8 mouse cellular contexts compared by ENCODE assay signal in genomic region chr15:101315378-101315777, GRCm38 (mm10). TPM values are rescaled to one million over a fixed set of nuclear protein-coding genes. Genes with fewer than 3 reads are reported as not detected.
DNase-seq lines count a peak whose midpoint lies in the region; ATAC-seq and TF ChIP-seq lines count a peak whose summit lies in the region.
"Had no signal": no experiment of that assay in that cellular context is flagged by ENCODE, and none has a peak within 500 bp of the region (broad histone marks: within the 10 kb centered on the region; RNA-seq: fewer than 3 reads in every experiment).

No protein-coding gene starts in this region.

- H3K4me1 ChIP-seq in intestine, embryonic 15.5 days (replicated peaks): peaks cover 7% of the 10 kb centered on the region; the same call in 1 of the 2 replicates
- no peaks in the 10 kb centered on the region for H3K4me1 ChIP-seq in intestine, postnatal 0 days (replicated peaks; ENCODE audit: control insufficient read depth, insufficient read depth, low read length)
- peaks cover 9% of the 10 kb centered on the region for H3K4me1 ChIP-seq in forebrain, embryonic 12.5 days
- H3K4me1 ChIP-seq in limb, embryonic 15.5 days: peaks cover 9% of the 10 kb centered on the region; the same call in 1 of the 2 replicates

- in situ Hi-C loops in Patski (cut with MboI; ENCODE audit: low pct_unique_long_range_greater_than_20kb): no loop called here

- intact Hi-C loops in left cerebral cortex, postnatal 4 days (cut with DNase I): no loop called here

- CTCF ChIA-PET in Patski (lab: Charles Lee): interaction anchor here (1.0 to 4.5 kb wide), 7 partner anchors 10 to 94 kb away, joined by 3 to 44 read pairs (median 8); partner anchors contain the start of gene Atg101

- TF ChIP-seq CTCF in intestine, postnatal 0 days (IDR thresholded peaks at IDR 0.05; ENCODE audit: low read depth): no peak
- no peak for TF ChIP-seq CTCF in Patski (IDR thresholded peaks at IDR 0.05)

- H3K27ac ChIP-seq in intestine, embryonic 15.5 days: no peak overlapping the region
- H3K27ac ChIP-seq in intestine, postnatal 0 days (ENCODE audit: low read depth, low read length): no peak overlapping the region
- no peak overlapping the region for H3K27ac ChIP-seq in forebrain, embryonic 12.5 days
- no peak overlapping the region for H3K27ac ChIP-seq in limb, embryonic 15.5 days

- H3K36me3 ChIP-seq in intestine, embryonic 15.5 days: no peaks in the 10 kb centered on the region
- no peaks in the 10 kb centered on the region for H3K36me3 ChIP-seq in intestine, postnatal 0 days (ENCODE audit: control insufficient read depth, insufficient read depth)
- H3K36me3 ChIP-seq in forebrain, embryonic 12.5 days (replicated peaks): no peaks in the 10 kb centered on the region
- H3K36me3 ChIP-seq in limb, embryonic 15.5 days: no peaks in the 10 kb centered on the region

- H3K4me3 ChIP-seq in intestine, embryonic 15.5 days (replicated peaks): no peak overlapping the region
- no peak overlapping the region for H3K4me3 ChIP-seq in intestine, postnatal 0 days (ENCODE audit: low read depth, low read length)
- no peak overlapping the region for H3K4me3 ChIP-seq in forebrain, embryonic 12.5 days (replicated peaks)
- H3K4me3 ChIP-seq in limb, embryonic 15.5 days: no peak overlapping the region

- no peak for DNase-seq in Patski (ENCODE audit: low read depth, low spot score)
- DNase-seq in thymus, postnatal 4 days: no peak
- no peak for DNase-seq in left cerebral cortex, postnatal 4 days

- H3K9ac ChIP-seq in intestine, embryonic 15.5 days: no peak overlapping the region
- H3K9ac ChIP-seq in intestine, postnatal 0 days (ENCODE audit: low read depth, low read length): no peak overlapping the region
- no peak overlapping the region for H3K9ac ChIP-seq in forebrain, embryonic 12.5 days
- no peak overlapping the region for H3K9ac ChIP-seq in limb, embryonic 15.5 days

- H3K4me2 ChIP-seq in intestine, embryonic 15.5 days (replicated peaks): peak overlapping the region; percentile 65
- no peak overlapping the region for H3K4me2 ChIP-seq in intestine, postnatal 0 days (replicated peaks; ENCODE audit: low read depth)
- H3K4me2 ChIP-seq in forebrain, embryonic 12.5 days: no peak overlapping the region
- peak overlapping the region; percentile 60; the same call in 1 of the 2 replicates for H3K4me2 ChIP-seq in limb, embryonic 15.5 days

- 88% methylated on average over 4 of the region's 4 CpGs for WGBS in intestine, embryonic 15.5 days
- WGBS in intestine, postnatal 0 days: 86% methylated on average over 4 of the region's 4 CpGs
- WGBS in forebrain, embryonic 12.5 days: 85% methylated on average over 4 of the region's 4 CpGs
- WGBS in limb, embryonic 15.5 days: 87% methylated on average over 4 of the region's 4 CpGs

- POLR2A ChIA-PET in Patski (lab: Charles Lee): interaction anchor here (1.5 kb wide), 1 partner anchor 24 kb away, joined by 4 read pairs; no protein-coding TSS in a partner anchor

- peak; percentile 8; the same call in 1 of the 2 replicates for ATAC-seq in intestine, embryonic 15.5 days
- ATAC-seq in intestine, postnatal 0 days: no peak
- peak; percentile 3 for ATAC-seq in Patski
- ATAC-seq in forebrain, embryonic 12.5 days (ENCODE audit: low FRiP score): peak; percentile 15; the same call in 1 of the 2 replicates
- no peak for ATAC-seq in limb, embryonic 15.5 days (ENCODE audit: insufficient number of reproducible peaks, low FRiP score, low TSS enrichment, low read depth)

- no peaks in the 10 kb centered on the region for H3K27me3 ChIP-seq in intestine, embryonic 15.5 days (replicated peaks)
- no peaks in the 10 kb centered on the region for H3K27me3 ChIP-seq in intestine, postnatal 0 days (replicated peaks; ENCODE audit: control insufficient read depth, insufficient read depth, low read length)
- no peaks in the 10 kb centered on the region for H3K27me3 ChIP-seq in Patski
- H3K27me3 ChIP-seq in forebrain, embryonic 12.5 days: no peaks in the 10 kb centered on the region
- H3K27me3 ChIP-seq in limb, embryonic 15.5 days: no peaks in the 10 kb centered on the region

- H3K9me3 ChIP-seq in intestine, embryonic 15.5 days: no peaks in the 10 kb centered on the region
- no peaks in the 10 kb centered on the region for H3K9me3 ChIP-seq in intestine, postnatal 0 days (ENCODE audit: control insufficient read depth)
- H3K9me3 ChIP-seq in forebrain, embryonic 12.5 days: no peaks in the 10 kb centered on the region
- no peaks in the 10 kb centered on the region for H3K9me3 ChIP-seq in limb, embryonic 15.5 days

RNA-seq across cellular contexts. Expression of gene 6030408B16Rik, which starts 22.4 kb away (rescaled TPM):
- 4.1 TPM in 2 replicates for polyA plus RNA-seq in intestine, embryonic 15.5 days (2015; fragmentation: Nextera tagmentation; extraction: Ambion mirVana)
- 0.48 and 0.77 TPM in 2 replicates for polyA plus RNA-seq in intestine, postnatal 0 days (2015; fragmentation: Nextera tagmentation; extraction: Ambion mirVana)
- polyA plus RNA-seq in Patski (2021): not detected
- 0.27 and 0.28 TPM in 2 replicates for polyA plus RNA-seq in forebrain, embryonic 12.5 days (2016; fragmentation: Nextera tagmentation; extraction: Ambion mirVana)
- 0.50 and 0.84 TPM in 2 replicates for polyA plus RNA-seq in limb, embryonic 15.5 days (2015; fragmentation: Nextera tagmentation; extraction: Ambion mirVana)
- total RNA-seq in left cerebral cortex, postnatal 4 days (2021): under 1 TPM in 1 of 2 experiments, not detected in 1; 0.56 TPM

RNA-seq across cellular contexts. Expression of gene Atg101, which starts 31.3 kb away (rescaled TPM):
- 61.1 and 62.0 TPM in 2 replicates for polyA plus RNA-seq in intestine, embryonic 15.5 days (2015; fragmentation: Nextera tagmentation; extraction: Ambion mirVana)
- 46.5 and 50.9 TPM in 2 replicates for polyA plus RNA-seq in intestine, postnatal 0 days (2015; fragmentation: Nextera tagmentation; extraction: Ambion mirVana)
- 48.6 TPM for polyA plus RNA-seq in Patski (2021)
- 61.9 and 63.2 TPM in 2 replicates for polyA plus RNA-seq in forebrain, embryonic 12.5 days (2016; fragmentation: Nextera tagmentation; extraction: Ambion mirVana)
- 69.7 and 69.9 TPM in 2 replicates for polyA plus RNA-seq in limb, embryonic 15.5 days (2015; fragmentation: Nextera tagmentation; extraction: Ambion mirVana)
- total RNA-seq in left cerebral cortex, postnatal 4 days (2021): 10 to 100 TPM; 36.5 to 37.1 TPM

RNA-seq across cellular contexts. Expression of gene Krt80, which starts 54.6 kb away (rescaled TPM):
- 1.2 TPM in 2 replicates for polyA plus RNA-seq in intestine, embryonic 15.5 days (2015; fragmentation: Nextera tagmentation; extraction: Ambion mirVana)
- 0.40 and 0.61 TPM in 2 replicates for polyA plus RNA-seq in intestine, postnatal 0 days (2015; fragmentation: Nextera tagmentation; extraction: Ambion mirVana)
- 16.7 TPM for polyA plus RNA-seq in Patski (2021)
- polyA plus RNA-seq in forebrain, embryonic 12.5 days (2016; fragmentation: Nextera tagmentation; extraction: Ambion mirVana): not detected in 2 replicates
- 22.6 and 25.3 TPM in 2 replicates for polyA plus RNA-seq in limb, embryonic 15.5 days (2015; fragmentation: Nextera tagmentation; extraction: Ambion mirVana)
- total RNA-seq in left cerebral cortex, postnatal 4 days (2021): under 1 TPM; 0.46 to 0.60 TPM
- polyA plus RNA-seq: limb, embryonic 11.5 days had no signal

Comparison
In these comparisons a context has a peak if more than half of its experiments do, and no peak if none do; other contexts are left out.
1. ATAC-seq: peak in intestine, embryonic 15.5 days (single experiment), Patski (single experiment) and forebrain, embryonic 12.5 days (single experiment); none in intestine, postnatal 0 days (single experiment) and limb, embryonic 15.5 days (single experiment).
2. H3K4me2 ChIP-seq: peak in intestine, embryonic 15.5 days (single experiment) and limb, embryonic 15.5 days (single experiment); none in intestine, postnatal 0 days (single experiment) and forebrain, embryonic 12.5 days (single experiment).